Mouse (Mus musculus) granulocyte monocyte progenitor cell, adult 5-6 weeks (primary cell): ENCODE results near the gene Dnah1. TPM values are rescaled to one million over a fixed set of nuclear protein-coding genes. Genes with fewer than 3 reads are reported as not detected.

Experiments
- ATAC-seq: replicated peaks from 2 replicates; pipeline ENCODE4 v1.8.0; 2016; ENCODE audit warnings: mild to moderate bottlenecking, moderate TSS enrichment, inconsistent platforms; ENCODE audit not compliant: poor library complexity, severe bottlenecking
- total RNA-seq, 2 experiments: library from RNA; stranded (forward) in 1 of 2; stranded (reverse) in 1 of 2; fragments of 200-712, 200-1000 nt in 1 of 2; fragments of >200 nt in 1 of 2; fragmentation: Nextera tagmentation in 1 of 2; gene quantifications; 2 replicates each; pipeline ENCODE4 v1.2.3; 2014 to 2017

Dnah1 gene
- total RNA-seq, 2 experiments from 2014 or later = 0.02 to 0.05 TPM

- no peak for ATAC-seq
Measured at GRCm38 (mm10) chr14:31240528-31240927, 83.2 kb downstream of the Dnah1 start.

- no peak for ATAC-seq
Measured at GRCm38 (mm10) chr14:31237101-31237882, 86.4 kb downstream of the Dnah1 start.

GRCm38 (mm10) chr14:31233996-31234591, 89.6 kb downstream of the Dnah1 start:
- peak; percentile 92 for ATAC-seq

GRCm38 (mm10) chr14:31233070-31233995, 90.4 kb downstream of the Dnah1 start:
- 0 out of 2 replicates have a peak, but pooled peaks have one; percentile 4 for ATAC-seq

DNA sequence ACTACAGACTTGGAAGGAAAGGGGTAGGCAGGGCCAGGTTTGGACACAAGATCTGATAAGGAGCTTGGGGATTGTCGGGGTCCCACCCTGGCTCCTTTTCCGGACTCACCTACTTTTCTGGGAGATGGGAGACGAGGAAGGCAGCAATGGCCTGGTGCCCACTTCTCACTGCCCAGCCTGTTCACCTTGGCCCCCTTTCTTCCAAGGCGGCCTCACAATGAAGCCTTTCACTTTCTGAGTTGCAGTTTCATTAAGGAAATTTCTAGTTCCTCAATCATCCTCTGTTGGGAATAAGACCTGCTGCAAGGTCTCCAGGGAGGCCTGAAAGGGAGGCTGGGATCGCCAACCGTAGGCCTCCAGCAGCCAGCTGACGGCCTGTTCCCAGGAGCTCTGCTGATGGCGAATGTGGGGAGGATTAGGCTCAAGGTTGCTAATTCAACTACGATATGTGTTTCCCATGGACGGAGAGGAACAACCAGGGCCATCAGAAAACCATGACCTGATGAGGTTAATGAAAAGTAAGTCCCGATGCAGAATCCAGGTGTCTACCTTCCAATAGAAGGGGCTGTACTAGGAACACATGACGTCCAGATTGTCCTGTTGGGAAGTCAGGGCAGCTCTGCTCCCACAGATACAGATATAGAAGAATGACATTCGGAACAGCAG, 91.2 kb downstream of the Dnah1 start:
- peak; percentile 11; the same call in 1 of the 2 replicates for ATAC-seq

- no peak for ATAC-seq
Measured at GRCm38 (mm10) chr14:31230442-31230841, 93.3 kb downstream of the Dnah1 start.

GRCm38 (mm10) chr14:31228234-31228633, 95.5 kb downstream of the Dnah1 start:
- ATAC-seq = peak; percentile 52

DNA sequence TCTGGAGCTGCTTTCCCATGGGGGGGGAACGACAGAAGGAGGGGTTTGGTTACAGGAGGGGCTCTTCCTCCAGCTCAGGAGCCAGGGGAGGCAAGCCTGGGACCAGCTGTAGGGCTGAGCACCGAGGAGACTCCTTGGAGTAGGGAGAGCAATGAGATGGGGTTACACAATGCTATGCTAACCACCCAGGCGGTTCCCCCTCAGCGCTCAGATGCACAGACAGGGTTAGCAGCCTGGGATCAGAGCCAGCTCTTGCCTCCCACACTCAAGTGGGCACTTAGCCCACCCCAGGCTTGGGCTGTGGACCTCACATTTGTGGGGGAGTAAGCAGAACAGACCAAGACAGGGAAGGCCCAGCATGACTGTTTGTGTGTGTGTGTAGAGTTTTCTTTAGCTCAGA, 96.7 kb downstream of the Dnah1 start:
- peak; percentile 75 for ATAC-seq

DNA sequence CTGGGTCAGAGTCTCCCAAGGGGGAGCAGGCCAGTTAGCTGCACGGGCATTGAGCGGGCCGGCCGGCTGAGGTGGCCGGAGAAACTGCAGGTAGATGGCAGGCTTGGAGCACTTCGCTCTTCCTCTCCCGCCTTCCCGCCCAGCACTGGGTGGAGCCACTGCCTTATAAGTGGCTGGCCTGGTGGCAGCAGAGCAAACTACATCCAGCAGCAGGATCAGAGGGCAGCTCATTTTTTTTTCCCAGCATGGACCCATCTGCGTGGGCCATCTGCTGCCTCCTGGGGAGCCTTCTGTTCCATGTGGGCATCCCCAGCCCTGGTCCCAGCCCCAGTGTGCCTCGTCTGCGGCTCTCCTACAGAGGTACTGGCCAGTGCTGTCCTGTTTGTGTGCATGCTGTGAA, 106.0 kb downstream of the Dnah1 start, which contains the start of gene Sema3g:
Sema3g (plus strand) TSS at position 195 of the 400 bp plus-strand sequence.
- ATAC-seq = peak; percentile 83

GRCm38 (mm10) chr14:31216846-31217245, 106.8 kb downstream of the Dnah1 start, which contains the start of gene Nisch:
Nisch (minus strand) TSS chr14:31216946.
- ATAC-seq = no peak

DNA sequence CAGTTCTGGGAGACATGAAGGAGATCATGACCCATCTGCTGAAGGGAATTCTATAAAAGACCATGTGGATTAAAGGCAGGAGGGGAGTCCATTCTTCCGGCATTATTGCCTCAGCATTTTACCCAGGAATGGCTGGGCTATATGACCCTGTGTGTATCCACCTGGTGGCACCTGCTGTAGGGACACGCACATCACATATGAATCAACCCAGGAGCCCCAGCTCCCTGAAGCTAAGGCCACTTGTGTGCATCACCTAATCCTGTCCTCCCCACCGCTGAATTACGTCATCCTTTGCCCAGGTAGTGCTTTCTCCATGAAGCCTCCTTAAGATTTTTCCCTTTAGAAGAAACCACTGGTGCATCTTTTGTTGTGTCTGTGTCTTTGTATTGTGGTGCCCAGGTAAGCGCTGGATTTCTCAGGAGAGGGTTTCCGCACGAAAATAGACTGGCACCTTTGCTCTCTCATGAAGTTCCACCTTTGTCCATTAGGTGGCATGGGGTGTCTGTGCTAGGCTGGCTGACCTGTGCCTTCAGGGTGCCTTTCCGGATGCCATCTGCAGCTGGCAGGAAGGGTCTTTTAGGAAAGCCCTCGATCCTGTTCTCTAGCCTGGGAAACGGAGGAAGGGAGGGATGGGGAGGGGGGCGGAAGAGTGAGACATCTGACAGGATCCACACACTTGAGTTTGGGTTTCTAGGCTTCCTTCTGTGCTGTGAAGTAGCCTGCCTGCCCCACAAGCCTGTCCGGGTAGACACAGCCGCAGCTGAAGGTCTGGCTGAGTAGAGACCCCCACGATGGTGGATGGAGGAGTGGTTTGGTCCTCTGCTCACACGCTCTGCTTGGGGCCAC, 108.3 kb downstream of the Dnah1 start:
- peak; percentile 61 for ATAC-seq

DNA sequence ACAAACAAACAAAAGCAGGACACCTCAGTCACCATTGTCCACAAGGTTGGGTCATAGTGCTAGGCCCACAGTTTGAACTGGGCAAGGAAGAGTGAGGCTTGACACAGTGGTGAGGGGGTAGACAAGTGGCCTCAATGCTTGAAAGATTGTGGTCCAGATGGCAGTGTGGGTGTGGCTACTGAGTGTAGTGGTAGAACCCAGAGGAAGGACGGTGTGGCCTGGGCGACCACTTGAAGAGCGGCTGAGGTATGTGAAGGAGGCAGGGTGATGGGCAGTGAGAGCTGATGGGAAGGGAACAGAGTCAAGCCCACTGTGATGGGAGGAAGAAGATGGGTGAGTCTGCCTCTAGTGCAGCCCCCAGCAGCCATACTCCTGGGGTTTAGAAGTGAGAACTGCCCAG, 109.0 kb downstream of the Dnah1 start:
- ATAC-seq = no peak

- ATAC-seq = no peak
Measured at GRCm38 (mm10) chr14:31213868-31214267, 109.8 kb downstream of the Dnah1 start.

DNA sequence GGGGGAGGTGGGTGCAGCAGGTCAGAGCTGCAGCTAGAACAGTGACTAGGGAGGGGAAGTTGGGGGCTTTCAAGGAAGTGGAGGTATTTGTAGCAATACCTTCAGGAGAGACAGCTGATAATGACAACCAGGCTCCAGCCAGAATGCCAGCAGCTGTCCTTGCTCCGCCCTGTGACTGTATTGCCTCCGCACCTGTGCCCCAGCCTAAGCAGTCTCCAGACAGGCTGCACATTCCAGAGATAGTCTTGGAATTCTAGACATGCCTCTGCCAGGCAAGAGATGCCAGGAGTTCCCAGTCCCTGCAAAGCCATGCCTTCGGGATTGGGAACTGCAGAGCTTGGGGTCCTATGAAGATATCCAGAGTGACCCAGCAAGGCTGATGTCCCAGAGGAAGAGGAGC, 111.2 kb downstream of the Dnah1 start:
- no peak for ATAC-seq

DNA sequence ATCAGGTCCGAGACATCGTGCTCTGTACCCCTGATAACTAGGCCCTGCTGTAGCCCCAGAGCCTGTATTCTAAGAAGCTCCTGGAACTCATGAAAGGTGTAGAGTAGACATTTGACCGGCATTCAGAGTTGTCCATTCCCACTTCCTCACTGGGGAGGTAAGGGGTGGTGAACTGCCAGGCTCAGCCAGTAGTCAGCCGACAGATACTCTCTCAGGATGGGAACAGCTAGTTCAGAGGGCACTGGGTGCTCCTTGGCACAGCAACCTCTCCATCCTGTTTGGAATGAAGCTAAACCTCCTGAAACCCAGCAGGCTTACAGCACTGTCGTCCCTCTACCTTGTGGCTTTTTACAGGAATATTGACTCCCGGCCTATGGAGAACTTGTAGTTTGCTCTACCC, 111.8 kb downstream of the Dnah1 start:
- ATAC-seq = no peak
